Mouse (Mus musculus) lung, postnatal 36 days (tissue): ENCODE results near the gene Rab3c.

Experiments
- DNase-seq: peaks from one replicate; pipeline ENCODE4 v3.0.0; 2022; ENCODE audit warnings: mixed read lengths

The Rab3c gene

DNA sequence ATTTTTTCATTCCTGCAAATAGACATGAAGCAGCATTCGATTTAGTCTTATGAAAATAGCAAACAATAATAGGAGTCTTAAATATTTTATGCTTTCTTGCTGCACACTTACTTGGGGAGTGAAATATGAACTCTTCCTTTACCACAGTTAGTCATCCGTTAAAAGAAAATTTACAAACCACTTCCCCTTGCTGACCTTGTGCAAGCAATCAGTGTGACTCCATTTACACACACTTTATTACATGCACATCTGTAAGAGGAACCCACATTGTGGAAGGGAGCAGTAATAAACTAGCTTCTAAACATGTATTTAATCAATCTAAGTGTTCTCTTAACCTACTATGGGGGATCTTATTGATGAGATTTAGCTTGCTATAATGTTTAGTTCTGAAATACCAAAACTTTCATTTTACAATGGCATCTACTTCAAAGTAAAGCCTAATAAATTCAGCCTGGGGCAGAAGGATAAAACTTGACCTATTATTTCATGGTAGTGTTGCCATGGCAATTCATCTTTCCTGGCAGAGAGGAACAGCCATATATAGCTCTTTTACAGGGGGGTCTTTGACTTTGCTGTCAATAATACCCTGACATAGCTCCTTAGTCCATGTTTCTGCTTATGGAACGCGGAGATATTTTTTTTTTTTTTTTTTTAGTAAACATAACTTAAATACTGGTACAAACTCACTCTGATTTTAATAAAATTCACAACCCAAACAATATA lies 95.7 kb downstream of the Rab3c start:
- DNase-seq, result peak; percentile 26

GRCm38 (mm10) chr13:110175651-110176050 lies 105.1 kb downstream of the Rab3c start:
- DNase-seq, result no peak

DNA sequence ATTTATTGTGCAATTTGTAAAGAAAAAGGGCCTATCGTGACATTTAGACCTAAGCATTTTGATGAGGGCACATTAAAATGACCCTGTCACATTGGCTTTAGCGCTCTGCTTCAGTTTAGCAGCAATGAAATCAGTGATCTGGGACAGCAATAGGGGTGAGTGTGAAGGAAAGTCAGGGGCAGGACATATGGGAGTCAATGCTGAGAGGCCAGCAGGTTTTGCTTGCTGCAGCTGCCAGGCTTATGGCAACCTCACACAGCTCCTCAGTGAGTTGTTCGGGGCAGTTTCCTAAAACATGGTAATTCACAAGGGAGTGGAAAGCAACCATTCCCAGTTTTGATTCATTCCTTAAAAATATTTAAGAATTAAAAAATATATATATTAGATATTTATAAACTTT lies 111.1 kb downstream of the Rab3c start:
- DNase-seq, result no peak

- DNase-seq, result no peak
Observed at GRCm38 (mm10) chr13:110169152-110169551, 111.6 kb downstream of the Rab3c start.

- no peak for DNase-seq
Observed at GRCm38 (mm10) chr13:110168570-110168969, 112.2 kb downstream of the Rab3c start.

GRCm38 (mm10) chr13:110166622-110167330 lies 114.0 kb downstream of the Rab3c start:
- DNase-seq, result no peak

- DNase-seq, result no peak
Observed at GRCm38 (mm10) chr13:110159980-110160379, 120.8 kb downstream of the Rab3c start.

- peak; percentile 18 for DNase-seq
Observed at GRCm38 (mm10) chr13:110158588-110159519, 121.9 kb downstream of the Rab3c start.

DNA sequence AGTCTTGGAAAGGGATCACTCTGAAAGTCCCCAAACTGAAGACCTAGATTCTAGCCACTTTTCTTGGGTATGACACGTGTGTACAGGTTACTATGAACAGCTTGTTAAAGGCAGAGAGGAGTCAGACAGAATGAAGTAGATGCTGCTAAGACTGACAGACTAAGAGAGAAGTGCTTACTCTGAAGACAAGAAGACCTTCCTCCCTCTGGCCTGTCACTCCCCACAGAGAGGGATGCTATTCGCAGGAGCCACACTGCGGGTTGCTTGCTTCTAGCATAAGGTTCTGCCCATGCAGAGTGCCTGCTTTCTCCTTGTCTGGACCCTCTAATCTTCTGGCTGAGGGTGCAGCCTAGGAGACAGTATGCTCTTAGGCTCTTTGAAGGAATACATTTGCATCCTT lies 135.3 kb downstream of the Rab3c start:
- DNase-seq, result no peak

DNA sequence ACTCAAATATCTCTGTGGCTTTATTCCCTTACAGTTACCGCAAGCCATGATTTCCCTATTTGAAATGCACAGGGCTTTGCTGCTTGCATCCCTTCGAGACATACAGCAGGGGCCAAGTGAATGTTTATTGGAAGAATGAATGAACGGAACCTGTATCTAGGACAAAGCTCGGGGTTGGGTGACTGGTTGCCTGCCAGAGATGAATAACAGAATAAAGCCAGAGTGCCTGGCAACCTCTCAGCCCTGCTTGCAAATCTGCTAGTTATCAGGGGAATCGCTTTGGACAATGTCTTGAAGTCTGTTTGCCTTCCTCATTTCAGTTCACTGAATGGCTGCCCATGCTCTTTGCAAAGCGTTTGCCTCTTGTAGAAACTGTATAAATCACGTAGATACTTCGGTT lies 135.8 kb downstream of the Rab3c start:
- DNase-seq, result no peak

GRCm38 (mm10) chr13:110139339-110139738 lies 141.5 kb downstream of the Rab3c start:
- DNase-seq, result no peak

DNA sequence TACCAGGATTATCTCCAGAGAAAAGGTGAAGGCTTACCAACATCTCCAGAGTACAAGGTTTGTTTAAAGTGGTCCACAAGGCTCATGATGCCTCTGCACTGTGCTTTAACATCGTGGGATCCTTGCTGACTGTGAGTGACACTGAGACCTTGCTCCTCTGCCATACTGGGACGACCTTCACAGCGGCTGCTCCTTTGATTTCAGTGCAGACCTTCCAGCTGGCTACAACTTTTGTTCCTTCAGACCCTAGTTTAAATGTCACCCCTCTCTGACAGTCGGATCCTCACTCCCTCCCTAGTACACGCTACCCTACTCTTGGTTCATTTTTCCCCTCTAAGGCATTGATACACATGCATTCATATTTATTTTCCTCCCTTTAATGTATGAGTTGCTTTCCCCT lies 142.2 kb downstream of the Rab3c start:
- DNase-seq, result no peak

- no peak for DNase-seq
Observed at GRCm38 (mm10) chr13:110127613-110128258, 153.1 kb downstream of the Rab3c start.

DNA sequence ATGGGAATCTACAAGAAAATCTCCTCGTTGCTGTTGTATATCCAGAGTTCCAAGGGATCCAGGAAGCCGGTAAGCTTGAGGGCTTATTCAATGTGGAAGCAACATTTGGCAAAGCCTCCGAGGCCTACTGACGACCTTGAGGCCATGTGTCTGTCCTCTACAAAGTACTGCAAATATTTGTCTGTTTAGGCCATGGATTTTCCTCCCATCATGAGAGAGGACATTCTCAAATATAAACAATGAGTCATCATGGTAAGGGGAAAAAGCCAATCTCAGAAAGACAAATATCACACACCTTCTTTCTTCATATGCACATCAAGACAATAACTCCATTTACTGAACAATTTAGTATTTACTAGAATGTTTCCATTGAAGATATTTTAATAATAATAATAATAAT lies 158.0 kb downstream of the Rab3c start:
- DNase-seq, result no peak

- DNase-seq, result no peak
Observed at GRCm38 (mm10) chr13:110116892-110117291, 163.9 kb downstream of the Rab3c start.

- DNase-seq, result no peak
Observed at GRCm38 (mm10) chr13:110116316-110116715, 164.5 kb downstream of the Rab3c start.

- no peak for DNase-seq
Observed at GRCm38 (mm10) chr13:110114870-110115645, 165.7 kb downstream of the Rab3c start.

DNA sequence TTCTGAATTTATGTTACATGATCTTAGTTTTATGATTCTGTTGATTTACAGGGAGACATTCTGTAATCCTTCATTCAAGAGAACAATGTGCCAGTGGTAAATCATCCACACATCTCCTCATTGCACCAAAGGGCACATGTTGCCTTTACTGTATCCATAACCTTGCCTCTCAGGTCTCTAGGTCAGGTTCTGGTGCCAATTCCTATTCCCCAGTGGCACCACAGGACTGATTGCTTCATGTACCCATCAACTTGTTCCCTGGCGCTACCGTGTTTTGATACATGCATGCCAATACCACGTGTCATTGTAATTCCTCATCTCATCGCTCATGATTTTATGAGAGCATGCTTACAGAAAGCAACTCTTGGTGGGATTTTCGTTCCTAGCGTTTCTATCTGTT lies 167.1 kb downstream of the Rab3c start:
- no peak for DNase-seq

DNA sequence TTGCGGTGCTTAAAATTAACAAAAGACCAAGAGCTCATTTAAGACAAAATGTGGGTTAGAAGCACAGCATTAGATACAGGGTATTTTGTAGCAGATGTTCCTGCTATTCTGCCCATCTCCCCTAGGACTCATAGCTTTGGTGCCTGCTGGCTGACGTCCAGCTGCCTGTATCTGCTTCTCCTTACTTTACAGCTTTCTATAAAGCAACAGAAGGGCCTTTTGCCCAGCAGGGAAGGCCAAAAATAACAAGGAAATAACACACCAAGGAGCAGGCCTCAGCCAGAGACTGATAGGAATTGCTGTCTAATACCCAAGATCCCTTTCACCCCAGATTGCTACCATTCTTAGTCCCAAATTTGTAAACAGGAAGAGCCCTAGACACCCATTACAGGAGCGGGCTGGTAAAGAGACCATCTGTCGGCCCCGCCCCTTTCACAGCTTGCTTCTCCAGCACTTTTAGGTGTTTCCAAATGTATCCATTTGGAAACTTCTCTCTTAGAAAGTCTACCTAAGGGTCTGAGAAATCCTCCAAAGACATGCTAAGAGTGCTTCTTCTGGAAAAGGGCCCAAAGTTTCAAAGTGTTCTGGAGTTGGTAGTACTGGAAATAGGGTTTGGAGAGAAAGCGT lies 183.3 kb downstream of the Rab3c start:
- no peak for DNase-seq

DNA sequence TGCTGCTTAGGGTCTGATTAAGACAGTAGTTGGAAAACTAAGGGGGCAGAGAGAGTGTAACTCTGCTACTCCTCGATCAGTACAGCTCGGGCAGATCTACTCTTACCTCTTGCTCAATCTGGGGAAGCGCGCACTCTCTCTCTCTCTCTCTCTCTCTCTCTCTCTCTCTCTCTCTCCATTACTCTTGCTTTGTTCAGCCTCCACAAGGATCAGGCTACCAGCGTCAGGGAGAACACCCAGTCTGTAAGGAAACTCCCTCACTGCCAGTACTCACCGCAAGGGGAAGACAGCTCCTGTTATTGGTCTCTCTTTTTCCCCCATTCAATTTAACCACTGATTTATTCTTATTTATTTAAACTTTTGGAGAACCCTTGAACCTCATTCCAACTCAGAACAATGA lies 185.8 kb downstream of the Rab3c start:
- no peak for DNase-seq
